Mouse (Mus musculus) testis, adult 2 months (tissue): ENCODE measurements around the gene Zdhhc14. TPM values are rescaled to one million over a fixed set of nuclear protein-coding genes. Genes with fewer than 3 reads are reported as not detected.

ENCODE experiments used
- H3K27ac ChIP-seq: fragments of 200-500 bp; 2 replicates; pipeline ENCODE4 v1.5.1; 2012; ENCODE audit warnings: low read depth, low read length; ENCODE audit not compliant: control insufficient read depth, insufficient read depth
- H3K27me3 ChIP-seq: fragments of 200-500 bp; 2 replicates; pipeline ENCODE4 v1.6.1; 2012; ENCODE audit warnings: mild to moderate bottlenecking, low read length, moderate library complexity; ENCODE audit not compliant: control insufficient read depth, insufficient read depth
- H3K36me3 ChIP-seq: fragments of 200-500 bp; 2 replicates; pipeline ENCODE4 v1.6.1; 2012; ENCODE audit warnings: mild to moderate bottlenecking, low read length; ENCODE audit not compliant: control insufficient read depth, insufficient read depth
- H3K4me1 ChIP-seq: fragments of 200-500 bp; 2 replicates; pipeline ENCODE4 v1.6.1; 2012; ENCODE audit warnings: low read length; ENCODE audit not compliant: control insufficient read depth, insufficient read depth
- H3K4me3 ChIP-seq: fragments of 200-500 bp; 2 replicates; pipeline ENCODE4 v1.5.1; 2012; ENCODE audit warnings: low read depth, mild to moderate bottlenecking, low read length, moderate library complexity, mixed read lengths; ENCODE audit not compliant: control insufficient read depth
- CTCF ChIP-seq: fragments of 200-500 bp; IDR thresholded peaks from 2 replicates; pipeline ENCODE4 v1.5.1; 2012; ENCODE audit warnings: low read depth, mild to moderate bottlenecking, inconsistent platforms, low read length, moderate library complexity; ENCODE audit not compliant: control insufficient read depth, insufficient read depth, insufficient replicate concordance
- POLR2A ChIP-seq: fragments of 200-500 bp; IDR thresholded peaks from 2 replicates; pipeline ENCODE4 v1.6.1; 2012; ENCODE audit warnings: low read depth, mild to moderate bottlenecking, inconsistent platforms, low read length, moderate library complexity; ENCODE audit not compliant: control insufficient read depth
- polyA plus RNA-seq: library from polyadenylated mRNA; depleted of rRNA; stranded (reverse); fragments of >200 nt; gene quantifications from 2 replicates; pipeline ENCODE4 v1.2.3, GENCODE M21; 2012

Zdhhc14 gene
- polyA plus RNA-seq, 1 experiment, result 3.9 TPM

GRCm38 (mm10) chr17:5723601-5724189, 231.3 kb downstream of the Zdhhc14 start:
- no peaks in the 10 kb centered on the region for H3K36me3 ChIP-seq
- no peak overlapping the region; the same call in 1 of the 2 replicates for H3K27ac ChIP-seq
- TF ChIP-seq CTCF, result no peak
- no peak for TF ChIP-seq POLR2A
- no peak overlapping the region for H3K4me3 ChIP-seq
- no peaks in the 10 kb centered on the region for H3K27me3 ChIP-seq
- H3K4me1 ChIP-seq, result peaks cover 8% of the 10 kb centered on the region

- H3K4me3 ChIP-seq, result no peak overlapping the region
- no peak for TF ChIP-seq CTCF
- TF ChIP-seq POLR2A, result no peak
- no peaks in the 10 kb centered on the region for H3K36me3 ChIP-seq
- H3K27me3 ChIP-seq, result no peaks in the 10 kb centered on the region
- no peak overlapping the region for H3K27ac ChIP-seq
- H3K4me1 ChIP-seq, result no peaks in the 10 kb centered on the region
Observed at GRCm38 (mm10) chr17:5729587-5730125, 237.3 kb downstream of the Zdhhc14 start.

GRCm38 (mm10) chr17:5730538-5730937, 238.2 kb downstream of the Zdhhc14 start:
- Histone ChIP-seq H3K27me3 (no peaks in the 10 kb centered on the region), H3K27ac (no peak overlapping the region), H3K4me1 (no peaks in the 10 kb centered on the region), H3K36me3 (no peaks in the 10 kb centered on the region), H3K4me3 (no peak overlapping the region)
- no peak for TF ChIP-seq CTCF
- TF ChIP-seq POLR2A, result no peak

- Histone ChIP-seq H3K4me3 (no peak overlapping the region), H3K4me1 (no peaks in the 10 kb centered on the region), H3K27me3 (no peaks in the 10 kb centered on the region), H3K27ac (no peak overlapping the region), H3K36me3 (no peaks in the 10 kb centered on the region)
- peak; percentile 65; the same call in 1 of the 2 replicates for TF ChIP-seq CTCF
- no peak for TF ChIP-seq POLR2A
Observed at GRCm38 (mm10) chr17:5733400-5733799, 241.0 kb downstream of the Zdhhc14 start.

- H3K4me1 ChIP-seq, result no peaks in the 10 kb centered on the region; the same call in 1 of the 2 replicates
- no peak overlapping the region for H3K4me3 ChIP-seq
- no peaks in the 10 kb centered on the region for H3K36me3 ChIP-seq
- TF ChIP-seq POLR2A (no peak), CTCF (no peak)
- no peak overlapping the region for H3K27ac ChIP-seq
- no peaks in the 10 kb centered on the region for H3K27me3 ChIP-seq
Observed at GRCm38 (mm10) chr17:5741061-5741460, 248.7 kb downstream of the Zdhhc14 start.

- Histone ChIP-seq H3K36me3 (no peaks in the 10 kb centered on the region), H3K27ac (no peak overlapping the region), H3K4me3 (peak overlapping the region; percentile 32; the same call in 1 of the 2 replicates), H3K27me3 (no peaks in the 10 kb centered on the region), H3K4me1 (no peaks in the 10 kb centered on the region; the same call in 1 of the 2 replicates)
- TF ChIP-seq CTCF (no peak), POLR2A (peak; percentile 55; the same call in 1 of the 2 replicates)
Observed at GRCm38 (mm10) chr17:5744016-5744415, 251.7 kb downstream of the Zdhhc14 start.

- Histone ChIP-seq H3K36me3 (no peaks in the 10 kb centered on the region), H3K27ac (no peak overlapping the region), H3K4me1 (no peaks in the 10 kb centered on the region; the same call in 1 of the 2 replicates), H3K4me3 (no peak overlapping the region), H3K27me3 (no peaks in the 10 kb centered on the region)
- no peak for TF ChIP-seq CTCF
- no peak for TF ChIP-seq POLR2A
Observed at GRCm38 (mm10) chr17:5746378-5746777, 254.0 kb downstream of the Zdhhc14 start.
